Mouse (Mus musculus) hindbrain, embryonic 11.5 days (tissue): ENCODE data around the gene Zfp825. TPM values are rescaled to one million over a fixed set of nuclear protein-coding genes. Genes with fewer than 3 reads are reported as not detected.

ENCODE experiments used
- polyA plus RNA-seq: library from polyadenylated mRNA; unstranded; fragments of >200 nt; fragmentation: Nextera tagmentation; extraction: Ambion mirVana; gene quantifications from 2 replicates; pipeline ENCODE4 v1.2.1, GENCODE M21; 2014

Zfp825 gene
- polyA plus RNA-seq, 1 experiment from 2014 or later, result 21.6 TPM

Other genes with a start within 250 kb of the Zfp825 start
- 1.4 and 1.5 TPM in 2 replicates for gene Ahrr, start 201.7 kb downstream of the Zfp825 start, polyA plus RNA-seq
- 126 and 132 TPM in 2 replicates for gene Pdcd6, start 176.4 kb downstream of the Zfp825 start, polyA plus RNA-seq
- 196 and 230 TPM in 2 replicates for gene Sdha, start 143.7 kb downstream of the Zfp825 start, polyA plus RNA-seq
- 62.1 and 62.2 TPM in 2 replicates for gene Ccdc127, start 143.7 kb downstream of the Zfp825 start, polyA plus RNA-seq
- gene Lrrc14b, start 130.0 kb downstream of the Zfp825 start, polyA plus RNA-seq, result not detected in 2 replicates
- gene Zfp72, start 103.2 kb downstream of the Zfp825 start, polyA plus RNA-seq, result 5.0 and 5.5 TPM in 2 replicates
- 75.9 and 94.5 TPM in 2 replicates for gene Ftl1-ps1, start 94.3 kb downstream of the Zfp825 start, polyA plus RNA-seq
- gene Erap1, start 145.6 kb upstream of the Zfp825 start, polyA plus RNA-seq, result 5.9 and 6.4 TPM in 2 replicates